Mouse (Mus musculus) urinary bladder, postnatal 25 days (tissue): ENCODE measurements around the gene Col8a2.

Experiments used
- DNase-seq: peaks from one replicate; pipeline ENCODE4 v3.0.0; 2022; ENCODE audit warnings: low spot score

The Col8a2 gene

DNA sequence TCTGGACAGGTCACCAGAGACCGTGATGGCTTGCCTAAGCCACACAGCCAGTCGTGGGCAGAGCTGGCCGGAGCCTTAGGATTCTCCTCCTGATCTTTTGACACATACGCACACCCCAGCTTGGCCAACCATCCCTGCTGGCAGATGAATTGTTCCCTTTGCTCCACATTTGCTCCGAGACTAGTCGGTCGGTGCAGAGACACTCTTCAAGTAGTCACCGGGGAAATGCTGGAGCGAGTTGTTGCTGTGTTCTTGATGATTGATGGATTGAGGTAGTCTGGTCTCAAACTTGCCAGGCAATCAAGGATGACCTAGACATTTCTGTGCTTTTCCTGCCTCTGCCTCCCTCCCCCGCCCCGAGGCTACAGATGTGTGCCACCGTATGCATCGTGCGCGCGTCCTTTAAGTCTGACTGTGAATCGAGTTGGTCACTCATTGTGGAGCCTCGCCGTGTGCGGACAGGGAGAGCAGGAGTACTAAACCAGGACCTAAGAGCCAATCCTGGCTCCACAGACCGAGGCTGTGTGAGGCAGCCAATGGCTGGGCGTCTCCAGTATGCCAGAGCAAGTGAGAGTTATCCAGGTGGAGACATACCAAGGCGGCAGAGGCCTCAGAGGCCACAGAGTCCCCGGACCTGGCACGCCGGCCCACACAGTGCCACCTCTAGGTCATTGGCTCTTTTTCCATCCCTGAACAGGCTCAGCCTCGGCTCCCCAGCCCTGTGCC, 15.2 kb downstream of the Col8a2 start:
- DNase-seq, result no peak

DNA sequence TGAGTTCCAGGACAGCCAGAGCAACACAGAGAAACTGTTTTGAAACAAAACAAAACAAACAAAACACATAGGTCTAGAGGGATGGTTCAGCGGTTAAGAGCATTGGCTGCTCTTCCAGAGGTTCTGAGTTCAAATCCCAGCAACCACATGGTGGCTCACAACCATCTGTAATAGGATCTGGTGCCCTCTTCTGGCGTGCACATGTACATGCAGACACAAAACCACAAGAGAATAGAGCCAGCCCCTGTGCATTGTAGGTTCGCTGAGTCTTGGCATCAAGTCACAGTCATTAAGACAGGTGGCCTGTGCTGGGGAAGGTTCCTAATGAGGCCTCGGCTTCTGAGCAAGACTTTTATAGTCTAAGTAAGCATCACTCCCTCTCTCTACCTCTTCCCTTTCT, 17.3 kb downstream of the Col8a2 start:
- no peak for DNase-seq

- DNase-seq, result no peak
Observed at GRCm38 (mm10) chr4:126305428-126305827, 18.8 kb downstream of the Col8a2 start.

DNA sequence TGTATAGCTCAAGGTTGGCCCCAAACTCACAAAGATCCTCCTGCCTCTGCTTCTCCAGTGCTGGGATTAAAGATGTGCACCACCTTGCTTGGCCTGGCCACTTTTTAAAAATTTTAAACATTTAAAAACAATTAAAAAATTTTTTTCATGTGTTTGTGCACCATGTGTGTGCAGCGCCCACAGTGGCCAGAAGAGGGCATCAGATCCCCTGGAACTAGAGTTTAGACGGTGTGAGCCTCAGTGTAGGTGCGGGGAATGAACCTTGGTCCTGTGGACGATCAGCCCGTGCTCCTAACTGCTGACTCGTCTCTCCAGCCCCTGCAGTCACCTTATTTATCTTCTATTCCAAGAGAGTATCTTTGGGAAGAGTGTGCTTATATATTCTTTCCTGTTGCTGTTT, 19.5 kb downstream of the Col8a2 start:
- DNase-seq, result no peak

DNA sequence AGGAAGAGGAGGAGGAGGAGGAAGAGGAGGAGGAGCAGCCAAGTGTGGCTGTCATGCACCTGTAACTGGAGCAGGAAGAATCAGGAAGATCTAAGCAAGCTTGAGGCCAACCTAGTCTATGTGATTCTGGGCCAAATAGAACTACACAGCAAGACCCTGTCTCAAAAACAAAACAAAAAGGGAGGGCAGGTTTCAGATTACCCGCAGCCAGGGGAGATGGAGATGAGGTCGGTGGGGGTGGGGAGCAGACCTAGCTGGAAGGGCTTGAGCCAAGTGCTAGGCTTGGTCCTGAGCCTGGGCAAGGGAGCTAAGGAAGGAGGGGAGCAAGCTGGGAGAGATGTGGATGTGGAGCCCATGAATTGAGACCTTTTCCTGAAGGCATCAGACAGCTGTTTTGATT, 20.2 kb downstream of the Col8a2 start:
- DNase-seq, result no peak

DNA sequence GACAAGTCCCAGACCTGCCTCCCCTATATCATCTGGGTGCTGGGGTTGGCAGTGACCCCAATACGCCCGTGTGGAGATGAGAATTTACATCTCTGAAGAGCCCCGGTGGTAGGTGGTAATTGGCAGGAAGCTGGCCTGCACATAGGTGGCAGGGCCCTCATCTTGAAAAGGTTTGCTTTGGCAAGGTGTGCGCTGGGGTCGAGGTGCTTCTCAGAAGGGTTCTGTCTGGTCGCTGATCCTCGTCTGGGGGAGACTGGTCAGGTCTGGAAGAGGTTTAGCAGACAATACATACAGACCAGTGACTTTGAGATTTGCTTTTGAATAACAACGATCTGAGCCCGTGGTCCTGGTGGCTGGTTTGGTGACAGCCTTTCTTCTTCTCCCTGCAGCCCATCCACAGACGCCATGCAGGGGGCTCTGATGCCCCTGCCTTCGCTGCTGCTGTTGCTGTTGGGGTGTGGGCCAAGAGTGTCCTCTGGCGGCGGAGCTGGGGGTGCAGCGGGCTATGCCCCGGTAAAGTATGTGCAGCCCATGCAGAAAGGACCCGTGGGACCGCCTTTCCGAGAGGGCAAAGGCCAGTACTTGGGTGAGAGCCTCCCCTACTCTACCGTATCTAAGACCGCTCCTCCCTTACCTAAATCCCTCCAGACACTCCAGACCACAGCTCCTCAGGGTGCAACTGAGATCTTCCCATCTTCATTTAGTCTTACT, 22.8 kb downstream of the Col8a2 start:
- no peak for DNase-seq

GRCm38 (mm10) chr4:126309922-126310309, 23.3 kb downstream of the Col8a2 start:
- DNase-seq, result peak; percentile 92

- DNase-seq, result no peak
Observed at GRCm38 (mm10) chr4:126310344-126310743, 23.8 kb downstream of the Col8a2 start.

GRCm38 (mm10) chr4:126311566-126312200, 25.1 kb downstream of the Col8a2 start:
- DNase-seq, result no peak

- no peak for DNase-seq
Observed at GRCm38 (mm10) chr4:126313202-126313601, 26.6 kb downstream of the Col8a2 start.

DNA sequence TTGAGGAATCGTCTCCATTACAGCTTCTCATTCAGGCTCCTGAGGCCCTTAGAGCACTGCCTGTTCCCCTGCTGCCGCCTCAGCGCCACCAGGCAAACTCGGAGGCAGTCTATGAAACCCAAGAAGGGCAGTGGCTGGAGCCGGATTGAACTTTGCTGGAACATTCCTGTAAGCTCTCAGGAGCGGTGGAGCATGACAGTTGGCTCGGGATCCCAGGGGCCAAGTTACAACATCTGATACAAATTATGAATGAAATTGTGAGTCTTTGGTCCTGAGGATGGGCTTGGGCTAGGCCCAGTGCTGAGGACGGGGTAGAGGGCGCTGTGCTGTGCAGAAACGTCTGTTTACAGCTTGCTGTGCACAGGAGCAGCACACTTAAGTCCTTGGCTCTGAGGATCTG, 27.8 kb downstream of the Col8a2 start:
- no peak for DNase-seq

- DNase-seq, result no peak
Observed at GRCm38 (mm10) chr4:126315931-126316330, 29.3 kb downstream of the Col8a2 start.

DNA sequence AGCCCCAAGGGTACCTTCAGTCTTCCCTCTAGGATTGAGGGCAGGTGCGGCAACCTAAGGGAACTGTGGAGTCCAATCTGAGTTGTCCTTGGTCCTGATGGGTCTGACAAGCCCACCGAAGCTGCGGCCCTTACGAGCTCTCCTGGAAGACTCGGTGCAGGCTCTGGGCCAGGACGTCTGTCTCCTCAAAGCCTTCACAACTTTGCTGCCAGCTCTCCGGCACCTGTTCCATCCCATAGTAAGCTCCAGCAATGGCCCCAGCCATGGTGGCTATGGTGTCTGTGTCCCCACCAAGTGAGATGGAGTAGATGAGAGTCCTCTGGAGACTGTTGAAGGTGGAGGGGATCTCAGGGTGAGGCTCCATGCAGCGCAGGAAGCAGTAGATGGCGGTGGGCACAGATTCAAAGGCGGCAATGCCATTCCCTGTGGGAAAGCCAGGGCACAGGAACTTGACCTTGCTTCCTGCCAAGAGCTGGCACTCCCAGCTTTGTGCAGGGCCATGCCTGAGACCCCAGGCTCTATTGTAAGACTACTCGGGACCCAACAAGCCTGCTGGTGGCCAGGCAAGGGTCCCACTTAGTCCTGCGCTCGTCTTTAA, 29.9 kb downstream of the Col8a2 start:
- no peak for DNase-seq

DNA sequence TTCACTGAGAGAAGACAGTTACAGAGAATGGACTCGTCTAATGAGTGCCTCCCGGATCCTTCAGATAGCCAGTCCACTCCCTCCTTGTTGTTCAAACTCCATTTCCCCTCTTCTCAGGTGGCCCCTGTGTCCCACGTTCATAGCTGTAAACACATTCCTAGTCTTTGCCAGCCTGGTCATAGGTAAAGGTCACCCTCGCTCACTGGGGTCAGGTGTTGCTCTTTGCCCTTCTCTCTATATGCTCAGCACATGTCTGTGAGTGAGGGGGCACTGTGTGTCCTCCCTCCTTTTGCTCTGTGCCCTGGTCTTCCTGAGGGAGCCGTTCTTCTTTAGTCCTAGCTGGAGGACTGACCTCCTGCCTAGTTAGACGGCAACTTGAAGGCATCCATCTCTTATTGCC, 33.2 kb downstream of the Col8a2 start:
- DNase-seq, result no peak

GRCm38 (mm10) chr4:126321111-126321853, 34.7 kb downstream of the Col8a2 start, which contains the start of gene Adprhl2:
Adprhl2 (minus strand) TSS chr4:126321703.
- peak; percentile 100 for DNase-seq

DNA sequence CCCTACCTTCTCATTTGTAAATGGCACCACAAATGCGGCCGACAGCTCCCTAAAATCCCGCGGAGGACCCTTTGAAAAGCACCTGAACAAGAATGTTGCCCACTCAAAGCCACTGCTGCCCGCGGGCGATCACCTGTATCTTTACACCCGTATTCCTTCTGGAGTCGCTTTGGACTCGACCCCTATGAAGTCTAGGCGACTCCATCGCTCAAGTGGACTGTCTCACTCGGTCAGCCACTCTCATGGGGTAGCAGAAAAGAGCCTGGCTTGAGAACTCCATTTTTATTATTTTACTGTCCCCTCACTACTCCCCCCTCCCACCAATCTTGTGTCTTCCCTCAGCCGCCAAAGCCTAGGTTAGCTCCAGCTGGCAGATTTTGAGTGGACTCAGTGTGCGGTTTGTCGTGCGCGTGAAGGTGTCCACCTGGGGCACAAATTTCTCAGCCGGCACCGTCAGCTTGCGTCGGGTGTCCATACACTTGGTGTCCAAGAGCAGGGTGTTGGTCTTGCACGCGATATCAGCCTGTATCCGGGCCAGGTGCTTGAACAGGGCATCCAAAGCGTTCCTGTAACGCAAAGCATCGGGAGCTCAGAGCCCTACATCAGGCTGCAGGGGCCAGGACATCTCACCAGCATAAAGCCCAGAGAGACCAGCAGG, 35.4 kb downstream of the Col8a2 start:
- DNase-seq, result no peak

DNA sequence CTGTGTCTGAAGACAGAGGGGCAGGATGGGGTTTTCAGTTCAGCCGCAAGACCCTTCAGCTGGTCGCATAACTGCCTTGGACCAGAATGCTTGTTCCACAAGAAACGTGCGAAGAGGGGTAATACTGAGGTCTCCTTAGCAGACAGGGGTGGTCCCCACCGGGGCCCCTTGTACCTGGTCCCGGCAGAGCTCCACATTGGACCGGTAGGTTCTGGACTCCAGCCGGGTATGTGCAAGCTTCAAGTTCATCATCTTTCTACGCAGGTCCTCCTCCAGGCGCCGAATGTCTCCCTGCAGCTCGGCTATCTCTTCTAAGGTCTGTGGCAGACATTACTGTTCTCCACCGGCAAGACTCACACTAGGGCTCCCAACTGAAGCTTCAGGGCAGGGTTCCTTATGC, 36.1 kb downstream of the Col8a2 start:
- no peak for DNase-seq

GRCm38 (mm10) chr4:126324861-126325260, 38.3 kb downstream of the Col8a2 start:
- DNase-seq, result no peak

DNA sequence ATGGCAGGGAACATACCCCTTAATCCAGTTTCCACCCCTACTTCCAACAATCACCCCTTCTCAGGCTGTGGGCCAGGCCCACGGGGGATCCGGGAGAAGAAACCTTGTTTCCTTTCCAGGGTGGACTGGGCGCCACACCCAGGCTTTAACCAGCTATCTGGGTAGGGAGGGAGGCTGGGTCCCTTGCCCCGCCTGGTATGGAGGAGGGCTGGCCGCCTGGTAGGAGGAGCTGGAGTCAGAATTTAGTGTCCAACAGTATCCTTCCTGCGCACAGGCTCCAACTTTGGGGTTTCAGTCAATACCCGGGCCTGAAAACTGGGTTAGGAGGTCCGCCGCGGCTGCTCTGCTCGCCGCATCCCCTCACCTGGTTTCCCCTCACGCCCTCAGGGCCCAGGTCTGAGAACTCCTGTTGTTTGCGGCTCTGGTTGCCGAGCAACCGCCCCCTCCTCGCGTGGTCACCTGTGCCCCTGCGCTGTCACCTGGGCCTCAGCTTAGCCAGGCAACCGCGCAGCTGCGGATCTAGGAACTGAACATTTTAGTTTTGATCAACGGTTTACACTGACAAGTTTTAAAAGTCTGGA, 38.8 kb downstream of the Col8a2 start, which contains the start of gene Tekt2:
Gene Tekt2 (minus strand): TSS at position 408 of the 581 bp plus-strand sequence.
- DNase-seq, result peak; percentile 44

GRCm38 (mm10) chr4:126326036-126326435, 39.4 kb downstream of the Col8a2 start:
- DNase-seq, result no peak

GRCm38 (mm10) chr4:126330295-126330694, 43.7 kb downstream of the Col8a2 start:
- no peak for DNase-seq
